Mouse (Mus musculus): ENCODE measurements around the gene Fam169b.

Gene Fam169b

DNA sequence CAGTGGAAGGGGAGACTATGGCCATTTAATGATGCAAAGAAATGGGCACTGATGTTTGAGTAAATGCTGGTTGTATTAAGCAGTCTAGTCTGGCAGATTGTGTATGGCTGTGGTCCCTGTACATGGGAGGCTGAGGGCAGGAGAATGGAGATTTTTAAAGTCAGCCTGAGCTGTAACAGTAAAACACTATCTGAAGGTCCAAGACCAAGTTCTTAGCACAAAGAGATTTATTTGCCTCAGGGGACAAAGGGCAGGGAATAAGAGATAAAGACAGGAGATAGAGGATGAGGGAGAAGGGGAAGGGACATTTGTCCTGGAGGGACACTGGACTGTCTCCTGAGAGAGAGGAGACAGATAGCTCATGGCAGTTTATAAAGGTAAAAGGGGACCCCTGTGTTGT is at the start of gene Fam169b:
TSS of gene Fam169b (plus strand) at position 325 of the 400 bp plus-strand sequence.
- no peak for DNase-seq (ENCODE audit: low spot score in 2 of 2)

GRCm38 (mm10) chr7:68224006-68224405 is 49.6 kb upstream of the Fam169b start:
- no peak for DNase-seq (ENCODE audit: low spot score in 2 of 2)

- DNase-seq (ENCODE audit: low spot score in 2 of 2) = no peak
Observed at GRCm38 (mm10) chr7:68225427-68226054, 48.1 kb upstream of the Fam169b start.

DNA sequence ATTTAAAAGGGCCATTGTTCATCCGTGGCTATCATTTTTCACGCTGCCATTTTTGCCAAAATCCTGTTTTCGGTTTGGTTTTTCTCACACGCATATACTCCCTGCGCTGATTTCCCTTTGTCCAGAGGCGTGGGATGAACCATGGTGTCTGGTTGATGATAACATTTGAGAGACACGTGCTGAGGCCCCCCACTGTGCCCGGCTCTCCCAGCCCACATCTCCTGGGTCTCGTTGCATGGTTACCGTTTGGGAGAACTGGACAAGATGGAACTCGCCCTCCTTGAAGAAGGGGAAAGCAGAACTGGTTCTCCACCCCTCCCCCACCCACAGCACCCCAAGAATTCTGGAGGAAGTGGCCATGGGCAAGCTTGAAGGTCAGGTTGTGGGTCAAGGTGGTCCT is 46.6 kb upstream of the Fam169b start:
- DNase-seq (ENCODE audit: low spot score in 2 of 2) = no peak

DNA sequence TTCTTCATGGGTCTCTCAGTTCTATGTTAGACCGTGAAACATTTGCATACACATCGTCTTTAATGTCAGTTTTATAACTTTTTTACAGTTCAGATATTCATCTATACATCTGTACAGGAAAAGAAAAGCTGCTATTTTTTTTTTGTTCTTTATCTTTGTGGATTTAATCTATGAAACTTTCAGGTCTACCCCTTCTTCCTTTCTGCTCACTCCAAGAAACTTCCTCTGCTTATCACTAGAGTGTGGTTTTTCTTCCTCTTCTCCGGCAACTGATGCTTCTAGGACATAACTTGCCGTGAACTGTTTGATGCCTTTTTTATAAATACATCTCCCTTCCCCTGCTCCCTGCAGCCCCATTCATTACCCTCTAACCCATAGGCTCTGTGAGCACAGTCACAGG is 46.0 kb upstream of the Fam169b start:
- DNase-seq (ENCODE audit: low spot score in 2 of 2) = no peak

- no peak for DNase-seq (ENCODE audit: low spot score in 2 of 2)
Observed at GRCm38 (mm10) chr7:68228491-68228890, 45.1 kb upstream of the Fam169b start.

DNA sequence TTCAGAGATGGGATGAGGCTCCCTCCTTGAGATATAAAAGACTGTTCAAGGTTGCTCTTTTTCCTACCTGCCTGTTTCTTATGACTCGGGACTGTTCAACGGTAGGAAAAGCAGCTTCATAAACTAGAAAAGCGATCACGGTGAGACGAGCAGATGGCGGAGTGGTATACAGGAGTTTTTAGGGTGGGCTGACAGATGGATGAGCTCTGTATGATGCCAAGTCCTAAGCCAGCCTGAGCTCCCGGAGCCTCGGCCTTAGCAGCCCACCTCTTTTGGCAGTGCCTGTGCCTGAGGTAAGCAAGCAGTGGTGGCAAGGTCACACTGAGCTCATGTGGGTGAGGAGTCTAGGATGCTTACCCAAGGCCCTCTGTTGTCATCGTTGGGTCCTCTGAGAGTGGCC is 42.8 kb upstream of the Fam169b start:
- no peak for DNase-seq (ENCODE audit: low spot score in 2 of 2)

DNA sequence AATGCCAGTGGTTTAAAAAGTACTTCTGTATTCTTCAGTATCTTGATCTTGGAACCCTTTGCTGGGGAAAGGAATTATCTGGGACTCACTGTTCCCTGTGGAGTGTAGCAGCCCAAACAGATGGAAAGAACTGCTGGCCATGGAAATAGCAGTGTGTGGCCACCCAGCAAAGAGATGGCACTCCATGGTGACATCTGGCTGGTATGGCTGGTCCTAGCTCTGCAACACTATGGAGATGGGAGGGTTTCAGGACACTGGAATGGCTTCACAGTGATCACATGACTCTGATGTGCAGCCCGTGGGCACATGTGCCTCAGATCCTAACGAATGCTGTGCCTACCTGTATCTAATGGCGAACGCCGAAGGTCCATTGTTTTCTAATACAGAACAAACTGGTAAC is 41.1 kb upstream of the Fam169b start:
- DNase-seq (ENCODE audit: low spot score in 2 of 2) = no peak

- no peak for DNase-seq (ENCODE audit: low spot score in 2 of 2)
Observed at GRCm38 (mm10) chr7:68233619-68234223, 39.9 kb upstream of the Fam169b start.

DNA sequence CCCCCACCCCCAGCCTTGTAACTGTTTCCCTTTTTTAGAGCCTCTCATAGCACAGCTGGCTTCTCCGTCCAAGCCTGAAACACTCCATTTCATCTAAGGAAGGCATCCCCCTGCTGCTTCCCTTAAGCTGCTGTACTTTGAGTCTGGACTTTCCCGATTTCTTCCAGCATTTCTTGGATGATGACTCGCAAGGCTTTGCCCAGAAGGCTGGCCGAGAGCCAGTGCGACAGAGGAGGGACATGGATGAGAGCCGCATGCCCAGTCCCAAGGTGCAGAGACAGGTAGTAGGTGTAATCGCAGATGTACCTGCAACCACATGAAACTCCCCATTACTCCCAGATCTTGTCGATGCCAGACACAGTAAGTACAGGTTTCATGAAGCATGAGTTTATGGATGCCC is 36.8 kb upstream of the Fam169b start:
- no peak for DNase-seq (ENCODE audit: low spot score in 2 of 2)

- no peak for DNase-seq (ENCODE audit: low spot score in 2 of 2)
Observed at GRCm38 (mm10) chr7:68239220-68239827, 34.3 kb upstream of the Fam169b start.

GRCm38 (mm10) chr7:68241205-68241604 is 32.4 kb upstream of the Fam169b start:
- DNase-seq (ENCODE audit: low spot score in 2 of 2) = no peak

DNA sequence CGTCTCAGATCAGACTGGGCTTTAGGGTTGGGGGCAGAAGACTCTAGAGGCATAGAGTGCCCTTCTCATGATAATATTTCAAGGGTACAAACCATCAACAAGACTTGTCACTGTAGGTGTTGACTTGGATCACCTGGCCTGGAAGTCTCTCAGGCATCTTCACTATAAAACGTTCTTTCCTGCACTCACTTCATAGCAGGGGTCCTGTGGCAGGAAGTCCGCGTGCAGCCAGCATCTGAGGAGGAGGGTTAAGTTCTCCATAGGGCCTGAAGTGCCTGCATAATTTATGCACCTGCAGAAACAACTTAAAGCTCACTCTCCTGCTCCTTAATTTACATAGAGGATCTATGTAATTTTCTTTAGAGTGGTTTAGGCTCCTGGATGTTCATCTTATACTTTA is 28.0 kb upstream of the Fam169b start:
- no peak for DNase-seq (ENCODE audit: low spot score in 2 of 2)

DNA sequence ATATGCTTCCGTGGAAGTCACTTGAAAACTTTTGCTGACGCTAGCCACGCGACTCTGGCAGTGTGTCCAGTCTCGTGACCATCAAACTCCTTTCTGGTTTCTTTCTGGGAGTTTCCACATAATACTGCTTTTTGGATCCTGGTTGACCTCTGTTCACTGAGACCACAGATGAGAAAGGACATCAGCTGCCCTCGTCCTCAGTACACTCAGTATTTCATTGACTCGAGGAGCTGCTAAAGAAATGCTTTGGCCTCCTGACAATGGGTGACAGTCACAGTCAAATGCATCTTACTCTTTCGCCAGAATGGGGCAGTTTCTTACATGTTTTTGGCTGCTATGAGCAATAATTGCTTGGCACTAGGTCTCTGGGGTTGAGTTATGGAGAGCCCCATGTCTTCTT is 27.4 kb upstream of the Fam169b start:
- no peak for DNase-seq (ENCODE audit: low spot score in 2 of 2)

- no peak for DNase-seq (ENCODE audit: low spot score in 2 of 2)
Observed at GRCm38 (mm10) chr7:68250411-68250810, 23.2 kb upstream of the Fam169b start.

- no peak for DNase-seq (ENCODE audit: low spot score in 2 of 2)
Observed at GRCm38 (mm10) chr7:68250902-68251301, 22.7 kb upstream of the Fam169b start.

DNA sequence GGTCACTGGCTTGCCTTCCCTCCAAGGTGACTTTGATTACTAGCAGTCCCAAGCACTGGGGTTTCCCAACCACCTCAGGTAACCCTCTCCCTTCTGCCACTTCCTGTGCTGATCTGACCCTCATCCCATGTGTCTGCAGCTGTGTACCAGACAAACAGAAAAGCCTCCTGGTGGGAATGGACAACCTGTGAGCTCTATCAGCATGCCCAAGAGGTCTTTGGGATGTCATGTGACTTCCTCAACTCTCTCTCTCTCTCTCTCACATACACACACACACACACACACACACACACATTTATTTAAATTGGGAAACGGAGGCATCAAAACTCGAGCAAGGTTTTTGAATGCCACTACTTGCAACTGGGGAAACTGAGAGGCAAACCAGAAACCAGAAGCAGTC is 15.9 kb upstream of the Fam169b start:
- DNase-seq (ENCODE audit: low spot score in 2 of 2) = no peak

DNA sequence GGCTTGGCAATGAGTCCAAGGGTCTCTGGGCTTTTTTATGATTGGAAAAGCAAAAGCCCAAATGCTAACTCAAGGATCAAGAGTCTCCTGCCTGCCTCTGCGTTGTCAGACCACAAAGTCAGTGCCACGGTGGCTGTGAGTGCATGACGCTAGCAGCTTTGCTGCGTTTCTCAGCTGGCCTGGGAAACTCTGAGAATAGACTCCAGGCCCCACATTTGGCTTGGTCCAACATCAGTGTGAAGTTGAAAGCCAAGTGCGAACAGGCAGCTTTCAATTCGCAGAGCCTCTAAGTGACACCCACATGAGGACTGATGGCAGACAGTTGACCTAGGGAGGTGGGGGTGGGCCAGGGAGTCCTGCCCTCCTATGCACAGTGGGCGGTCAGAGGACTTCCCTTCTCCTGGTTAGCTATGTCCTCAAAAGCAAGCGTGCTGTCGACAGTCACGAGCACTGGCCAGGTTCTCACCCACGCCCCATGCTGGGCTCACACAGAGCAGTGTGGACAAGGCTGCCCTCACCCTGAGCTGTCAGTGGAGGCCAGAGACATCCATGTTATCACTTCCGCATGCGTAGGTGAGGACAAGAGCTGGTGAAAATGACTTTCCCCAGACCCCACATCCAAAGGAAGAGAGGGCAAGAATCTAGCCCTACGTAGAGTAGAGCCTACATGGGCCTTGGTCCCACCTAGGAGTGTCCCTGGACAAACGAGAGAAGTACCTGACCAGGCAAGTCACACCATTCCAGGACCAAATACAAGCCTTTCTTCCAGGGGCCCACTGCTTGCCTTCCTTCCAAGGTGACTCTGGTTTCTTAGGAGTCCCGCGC is 15.1 kb upstream of the Fam169b start:
- no peak for DNase-seq (ENCODE audit: low spot score in 2 of 2)

GRCm38 (mm10) chr7:68259523-68260081 is 14.0 kb upstream of the Fam169b start:
- no peak for DNase-seq (ENCODE audit: low spot score in 2 of 2)

GRCm38 (mm10) chr7:68262612-68263200 is 10.9 kb upstream of the Fam169b start:
- DNase-seq (ENCODE audit: low spot score in 2 of 2) = no peak

GRCm38 (mm10) chr7:68263346-68264027 is 10.2 kb upstream of the Fam169b start:
- DNase-seq (ENCODE audit: low spot score in 2 of 2) = no peak

Measured in urinary bladder, postnatal 4 days (tissue).